Mouse (Mus musculus): ENCODE data around the gene Vps36. TPM values are rescaled to one million over a fixed set of nuclear protein-coding genes. Genes with fewer than 3 reads are reported as not detected.

Gene Vps36
- polyA plus RNA-seq, 1 experiment: 52.4 TPM

DNA sequence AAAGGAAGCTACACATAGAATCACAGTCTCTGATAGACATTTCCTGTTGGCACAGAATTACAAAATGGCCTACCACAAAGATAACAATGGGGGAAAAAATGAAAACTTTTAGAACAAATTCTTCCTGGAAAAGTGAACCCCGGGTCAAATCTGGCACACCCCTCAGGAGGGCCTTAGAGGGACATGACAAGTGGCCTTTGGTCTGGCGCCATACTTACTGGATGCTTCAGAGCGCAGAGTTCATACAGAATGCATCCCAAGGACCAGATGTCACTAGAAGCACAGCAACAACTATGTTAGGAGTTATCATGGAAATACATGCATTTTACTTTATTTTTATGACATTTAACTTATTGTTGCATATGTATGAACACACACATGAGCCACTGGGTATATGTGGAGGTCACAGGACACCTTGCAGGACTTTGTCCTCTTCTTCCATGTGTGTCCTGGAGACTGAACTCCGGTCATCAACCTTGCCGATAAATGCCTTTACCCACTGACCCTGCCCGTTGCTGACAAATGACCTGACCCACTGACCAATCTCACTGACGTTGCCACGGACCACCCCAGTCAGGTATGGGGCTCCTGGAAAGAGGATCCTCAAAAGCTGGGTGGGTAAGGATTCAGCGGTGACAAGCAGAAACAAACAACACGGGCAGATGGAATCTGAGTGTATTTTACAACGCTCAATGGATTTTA is 42.8 kb upstream of the Vps36 start:
- H3K9ac ChIP-seq (ENCODE audit: low read depth, poor library complexity, severe bottlenecking): no peak overlapping the region
- no peak overlapping the region for H3K27ac ChIP-seq (ENCODE audit: insufficient read depth, low read length)
- no peaks in the 10 kb centered on the region for H3K4me1 ChIP-seq (ENCODE audit: control insufficient read depth, insufficient read depth, low read length)
- H3K27me3 ChIP-seq (ENCODE audit: control insufficient read depth, insufficient read depth, low read length, poor library complexity, severe bottlenecking): no peaks in the 10 kb centered on the region
- no peak overlapping the region for H3K4me3 ChIP-seq (ENCODE audit: low read depth, low read length)
- H3K36me3 ChIP-seq (ENCODE audit: control insufficient read depth, insufficient read depth, low read length, poor library complexity, severe bottlenecking): no peaks in the 10 kb centered on the region; the same call in 1 of the 2 replicates
- TF ChIP-seq CTCF (IDR thresholded peaks at IDR 0.05; ENCODE audit: low read depth, low read length) (no peak), EP300 (IDR thresholded peaks at IDR 0.05; ENCODE audit: insufficient read depth, low read depth, low read length) (no peak), POLR2A (IDR thresholded peaks at IDR 0.05; ENCODE audit: insufficient read depth, low read length) (no peak)
- H3K9me3 ChIP-seq (replicated peaks; ENCODE audit: control insufficient read depth, insufficient read depth, low read length, poor library complexity, severe bottlenecking): no peaks in the 10 kb centered on the region

- Histone ChIP-seq H3K4me3 (ENCODE audit: low read depth, low read length) (no peak overlapping the region), H3K36me3 (ENCODE audit: control insufficient read depth, insufficient read depth, low read length, poor library complexity, severe bottlenecking) (no peaks in the 10 kb centered on the region; the same call in 1 of the 2 replicates)
Observed at GRCm38 (mm10) chr8:22150345-22150663, 42.3 kb upstream of the Vps36 start.

DNA sequence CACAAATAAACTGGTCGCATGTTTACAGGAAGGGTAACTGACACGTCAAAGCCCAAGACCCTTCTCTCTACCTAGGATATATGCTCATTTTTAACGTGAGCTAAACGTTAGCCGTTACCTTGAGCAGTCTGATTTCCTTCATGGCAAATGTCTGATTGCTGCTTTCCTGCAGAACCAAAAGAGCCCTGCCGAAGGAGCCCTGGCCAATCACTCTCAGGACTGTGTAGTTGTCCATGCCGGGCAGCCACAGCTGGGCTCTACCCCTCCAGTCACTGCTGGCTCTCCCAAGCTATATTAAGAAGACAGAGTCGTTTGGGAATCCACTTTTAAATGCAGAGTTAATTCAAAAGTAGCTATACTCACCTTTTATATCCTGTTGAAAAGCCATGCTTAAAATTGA is 30.4 kb upstream of the Vps36 start:
- H3K27me3 ChIP-seq (ENCODE audit: control insufficient read depth, insufficient read depth, low read length, poor library complexity, severe bottlenecking): no peaks in the 10 kb centered on the region
- H3K9me3 ChIP-seq (replicated peaks; ENCODE audit: control insufficient read depth, insufficient read depth, low read length, poor library complexity, severe bottlenecking): no peaks in the 10 kb centered on the region
- H3K4me3 ChIP-seq (ENCODE audit: low read depth, low read length): no peak overlapping the region

More at GRCm38 (mm10) chr8:22150345-22150663, 42.3 kb upstream of the Vps36 start:
- H3K27me3 ChIP-seq (ENCODE audit: control insufficient read depth, insufficient read depth, low read length, poor library complexity, severe bottlenecking): no peaks in the 10 kb centered on the region
- no peak for TF ChIP-seq CTCF (IDR thresholded peaks at IDR 0.05; ENCODE audit: low read depth, low read length)
- no peak for TF ChIP-seq EP300 (IDR thresholded peaks at IDR 0.05; ENCODE audit: insufficient read depth, low read depth, low read length)
- TF ChIP-seq POLR2A (IDR thresholded peaks at IDR 0.05; ENCODE audit: insufficient read depth, low read length): no peak
- no peak overlapping the region for H3K9ac ChIP-seq (ENCODE audit: low read depth, poor library complexity, severe bottlenecking)
- no peak overlapping the region for H3K27ac ChIP-seq (ENCODE audit: insufficient read depth, low read length)
- H3K4me1 ChIP-seq (ENCODE audit: control insufficient read depth, insufficient read depth, low read length): no peaks in the 10 kb centered on the region
- no peaks in the 10 kb centered on the region for H3K9me3 ChIP-seq (replicated peaks; ENCODE audit: control insufficient read depth, insufficient read depth, low read length, poor library complexity, severe bottlenecking)

GRCm38 (mm10) chr8:22164431-22164830 is 28.2 kb upstream of the Vps36 start:
- TF ChIP-seq EP300 (IDR thresholded peaks at IDR 0.05; ENCODE audit: insufficient read depth, low read depth, low read length) (no peak), POLR2A (IDR thresholded peaks at IDR 0.05; ENCODE audit: insufficient read depth, low read length) (no peak), CTCF (IDR thresholded peaks at IDR 0.05; ENCODE audit: low read depth, low read length) (no peak)
- Histone ChIP-seq H3K4me1 (ENCODE audit: control insufficient read depth, insufficient read depth, low read length) (no peaks in the 10 kb centered on the region), H3K9me3 (replicated peaks; ENCODE audit: control insufficient read depth, insufficient read depth, low read length, poor library complexity, severe bottlenecking) (no peaks in the 10 kb centered on the region), H3K4me3 (ENCODE audit: low read depth, low read length) (no peak overlapping the region), H3K27me3 (ENCODE audit: control insufficient read depth, insufficient read depth, low read length, poor library complexity, severe bottlenecking) (no peaks in the 10 kb centered on the region), H3K27ac (ENCODE audit: insufficient read depth, low read length) (no peak overlapping the region), H3K36me3 (ENCODE audit: control insufficient read depth, insufficient read depth, low read length, poor library complexity, severe bottlenecking) (peaks cover 23% of the 10 kb centered on the region), H3K9ac (ENCODE audit: low read depth, poor library complexity, severe bottlenecking) (no peak overlapping the region)

More for the DNA sequence above, 30.4 kb upstream of the Vps36 start:
- no peak overlapping the region for H3K27ac ChIP-seq (ENCODE audit: insufficient read depth, low read length)
- H3K4me1 ChIP-seq (ENCODE audit: control insufficient read depth, insufficient read depth, low read length): no peaks in the 10 kb centered on the region
- peaks cover 5% of the 10 kb centered on the region; the same call in 1 of the 2 replicates for H3K36me3 ChIP-seq (ENCODE audit: control insufficient read depth, insufficient read depth, low read length, poor library complexity, severe bottlenecking)
- no peak overlapping the region for H3K9ac ChIP-seq (ENCODE audit: low read depth, poor library complexity, severe bottlenecking)
- TF ChIP-seq CTCF (IDR thresholded peaks at IDR 0.05; ENCODE audit: low read depth, low read length): no peak
- TF ChIP-seq POLR2A (IDR thresholded peaks at IDR 0.05; ENCODE audit: insufficient read depth, low read length): no peak
- TF ChIP-seq EP300 (IDR thresholded peaks at IDR 0.05; ENCODE audit: insufficient read depth, low read depth, low read length): no peak

DNA sequence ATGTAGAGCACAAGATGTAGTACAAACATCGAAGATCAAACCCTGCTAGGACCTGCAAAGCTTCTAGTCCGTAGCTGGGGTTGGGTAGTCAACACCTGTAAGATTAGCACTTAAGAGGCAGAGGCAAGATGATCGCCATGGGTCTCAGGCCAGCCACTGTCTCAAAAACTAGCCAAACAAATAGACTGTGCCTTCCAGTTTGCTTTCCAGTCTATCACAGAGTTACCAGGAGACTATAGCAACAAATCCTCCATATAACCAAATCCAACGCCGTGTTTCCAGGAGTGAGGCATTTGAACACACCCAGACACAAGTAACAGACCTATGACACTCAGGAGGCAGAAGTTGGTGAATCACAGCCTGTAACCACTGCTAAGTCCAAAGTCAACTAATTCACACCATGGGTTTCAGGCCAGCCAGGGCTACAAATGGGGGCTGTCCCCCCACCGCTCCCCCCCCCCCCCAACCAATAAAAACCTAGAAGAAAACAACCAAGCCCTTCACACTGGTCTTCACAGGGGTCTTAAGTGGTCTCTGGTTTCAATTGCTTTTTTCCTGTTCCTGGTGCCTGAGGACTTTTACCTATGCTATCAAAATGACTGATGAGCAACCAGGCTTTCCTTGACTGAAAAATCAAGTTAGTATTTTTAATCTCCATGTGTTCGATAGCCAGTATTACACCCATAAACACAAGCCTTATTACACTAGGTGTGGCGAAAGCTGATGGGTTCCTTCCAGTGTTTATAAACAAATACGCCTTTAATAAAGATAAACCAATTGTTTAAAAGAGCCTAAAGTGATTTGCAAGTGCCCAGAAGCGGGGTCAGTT is 27.1 kb upstream of the Vps36 start:
- TF ChIP-seq CTCF (IDR thresholded peaks at IDR 0.05; ENCODE audit: low read depth, low read length) (no peak), EP300 (IDR thresholded peaks at IDR 0.05; ENCODE audit: insufficient read depth, low read depth, low read length) (no peak)
- Histone ChIP-seq H3K4me1 (ENCODE audit: control insufficient read depth, insufficient read depth, low read length) (no peaks in the 10 kb centered on the region), H3K9ac (ENCODE audit: low read depth, poor library complexity, severe bottlenecking) (peak overlapping the region; percentile 31), H3K36me3 (ENCODE audit: control insufficient read depth, insufficient read depth, low read length, poor library complexity, severe bottlenecking) (peaks cover 27% of the 10 kb centered on the region), H3K27me3 (ENCODE audit: control insufficient read depth, insufficient read depth, low read length, poor library complexity, severe bottlenecking) (no peaks in the 10 kb centered on the region), H3K27ac (ENCODE audit: insufficient read depth, low read length) (no peak overlapping the region), H3K9me3 (replicated peaks; ENCODE audit: control insufficient read depth, insufficient read depth, low read length, poor library complexity, severe bottlenecking) (no peaks in the 10 kb centered on the region), H3K4me3 (ENCODE audit: low read depth, low read length) (peak overlapping the region; percentile 42)

Data from ES-Bruce4 (cell line).